Mouse (Mus musculus): ENCODE data around the gene Ndrg3.

The Ndrg3 gene

DNA sequence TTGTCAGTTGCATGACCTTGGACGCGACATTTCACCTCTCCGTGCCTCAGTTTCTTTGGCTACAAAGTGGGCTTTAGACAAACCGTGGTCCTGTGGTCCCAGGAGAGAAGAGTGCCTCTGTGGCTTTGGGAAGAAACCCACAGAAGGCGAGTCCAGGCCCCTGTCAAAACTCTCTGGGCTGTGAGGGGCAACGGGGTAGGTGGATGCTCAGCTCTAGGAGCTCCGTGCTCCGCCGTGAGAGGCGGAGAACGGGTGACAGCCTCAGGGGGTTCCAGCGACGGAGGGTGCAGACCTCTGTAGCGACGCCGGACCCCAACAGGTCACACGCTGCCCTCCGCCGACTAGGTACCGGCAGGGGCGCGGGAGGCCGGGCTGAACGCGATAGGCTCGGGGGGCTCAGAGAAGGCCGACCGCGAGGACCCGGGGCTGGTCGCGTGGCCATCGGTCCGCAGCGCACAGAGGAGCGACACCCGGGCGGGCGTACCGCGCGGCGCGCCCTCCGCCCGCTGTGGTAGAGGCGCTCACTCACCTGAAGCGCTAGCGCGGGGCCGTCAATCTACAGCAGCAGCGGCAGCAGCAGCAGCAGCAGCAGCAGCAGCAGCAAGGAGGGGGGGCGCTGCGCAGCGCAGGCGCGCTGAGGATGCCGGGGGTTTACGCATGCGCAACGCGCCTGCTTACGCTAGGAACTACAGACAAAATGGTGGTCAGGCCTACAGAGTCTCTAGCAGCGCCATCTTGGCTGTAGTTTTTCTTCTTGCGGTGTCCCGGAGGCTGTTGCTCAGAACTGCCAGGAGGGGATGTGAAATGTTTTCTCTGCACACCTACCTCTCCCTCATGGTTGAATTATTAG lies at the start of gene Ndrg3:
Gene Ndrg3 (minus strand): TSS at position 587 of the 850 bp plus-strand sequence.
- peak; percentile 98 for DNase-seq (ENCODE audit: low read depth, low spot score)

DNA sequence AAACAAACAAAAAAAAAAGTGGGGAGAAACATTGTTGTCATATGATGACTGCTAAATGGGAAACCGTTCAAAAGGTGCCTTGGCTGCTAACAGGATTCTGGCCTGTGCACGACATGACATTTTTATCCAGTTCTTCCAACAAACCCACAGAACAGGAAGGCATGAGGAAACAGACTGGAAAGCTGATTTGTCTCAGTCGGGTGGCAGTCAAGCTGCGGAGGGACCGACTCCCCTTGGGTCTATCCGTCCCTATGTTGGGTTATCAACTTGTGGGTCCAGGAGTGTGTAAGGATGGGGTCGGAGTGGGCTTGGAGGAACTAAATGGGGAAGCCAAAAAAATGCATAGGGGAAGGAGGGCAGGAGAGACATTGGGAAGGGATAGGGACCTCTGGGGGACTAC lies 49.6 kb upstream of the Ndrg3 start:
- no peak for DNase-seq (ENCODE audit: low read depth, low spot score)

GRCm38 (mm10) chr2:157040649-157041046 lies 48.8 kb upstream of the Ndrg3 start:
- DNase-seq (ENCODE audit: low read depth, low spot score), result peak; percentile 30

DNA sequence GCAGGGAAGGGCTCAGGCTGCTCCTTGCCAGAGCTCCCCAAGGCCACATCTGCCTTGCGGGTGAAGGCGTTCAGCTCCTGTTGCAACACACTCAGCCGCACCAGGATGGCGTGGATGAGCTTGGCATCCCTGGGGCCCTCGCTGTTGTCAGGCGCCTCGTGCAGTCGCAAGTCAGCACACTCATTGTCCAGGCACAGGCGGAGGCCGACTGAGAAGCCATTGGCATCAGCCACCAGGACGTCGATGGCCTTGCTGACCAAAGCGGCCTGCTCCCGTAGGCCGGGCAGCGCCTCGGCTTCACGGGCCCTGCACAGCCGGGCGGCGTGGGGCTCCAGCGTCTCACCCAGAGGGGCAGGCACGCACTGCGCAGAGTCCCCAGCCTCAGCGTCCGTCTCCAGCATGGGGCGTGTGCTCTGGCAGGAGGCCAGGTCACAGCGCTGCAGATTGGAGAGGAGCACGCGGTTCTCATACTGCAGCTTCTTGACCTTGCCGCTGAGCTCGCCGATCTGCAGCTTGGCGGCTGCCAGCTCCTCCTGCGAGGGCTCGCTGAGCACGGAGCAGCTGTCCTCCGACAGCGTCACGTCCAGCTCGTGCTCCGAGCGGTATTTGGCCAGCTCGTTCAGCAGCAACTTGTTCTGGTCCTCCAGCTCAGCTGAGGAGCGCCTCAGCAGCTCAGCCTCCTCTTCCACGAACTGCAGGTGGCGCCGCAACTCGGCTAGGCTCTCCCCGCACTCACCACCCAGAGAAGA lies 48.2 kb upstream of the Ndrg3 start:
- DNase-seq (ENCODE audit: low read depth, low spot score), result peak; percentile 43

DNA sequence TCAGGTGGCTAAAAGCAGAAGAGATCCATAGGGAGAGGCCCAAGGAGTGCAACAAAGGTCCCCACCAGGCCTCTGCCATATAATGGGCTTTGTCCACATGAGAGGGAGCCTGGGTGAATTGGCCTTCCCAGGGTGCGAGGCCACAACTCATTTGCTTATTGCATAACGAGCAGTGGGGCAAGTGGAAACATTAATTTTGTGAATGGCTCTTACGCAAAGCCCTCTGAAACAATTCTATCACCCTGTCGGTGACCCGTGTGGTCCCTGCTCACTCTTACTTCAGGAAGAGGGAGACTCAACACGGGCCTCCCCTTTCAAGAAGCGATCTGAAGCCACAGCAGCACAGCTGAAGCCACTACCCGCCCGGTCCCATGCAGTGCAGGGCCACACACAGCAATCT lies 45.4 kb upstream of the Ndrg3 start:
- no peak for DNase-seq (ENCODE audit: low read depth, low spot score)

DNA sequence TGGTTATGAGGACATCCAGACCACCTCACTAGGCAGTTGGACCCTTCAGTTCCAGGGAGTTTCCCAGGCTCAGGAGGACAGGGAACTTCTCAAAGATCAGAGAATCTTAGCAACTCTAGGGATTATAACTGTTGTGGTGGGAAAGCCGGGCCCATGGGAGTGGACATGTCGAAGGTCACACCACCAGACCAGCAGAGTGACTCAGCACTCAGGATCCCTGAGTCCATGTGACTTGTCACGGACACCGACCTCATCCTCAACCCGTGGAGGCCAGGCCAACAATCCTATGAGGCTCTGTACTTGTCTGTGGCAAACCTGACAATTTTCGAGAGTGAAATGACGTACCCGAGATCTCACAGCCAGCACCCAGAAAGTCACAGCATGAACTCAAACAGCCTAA lies 44.5 kb upstream of the Ndrg3 start:
- DNase-seq (ENCODE audit: low read depth, low spot score), result no peak

DNA sequence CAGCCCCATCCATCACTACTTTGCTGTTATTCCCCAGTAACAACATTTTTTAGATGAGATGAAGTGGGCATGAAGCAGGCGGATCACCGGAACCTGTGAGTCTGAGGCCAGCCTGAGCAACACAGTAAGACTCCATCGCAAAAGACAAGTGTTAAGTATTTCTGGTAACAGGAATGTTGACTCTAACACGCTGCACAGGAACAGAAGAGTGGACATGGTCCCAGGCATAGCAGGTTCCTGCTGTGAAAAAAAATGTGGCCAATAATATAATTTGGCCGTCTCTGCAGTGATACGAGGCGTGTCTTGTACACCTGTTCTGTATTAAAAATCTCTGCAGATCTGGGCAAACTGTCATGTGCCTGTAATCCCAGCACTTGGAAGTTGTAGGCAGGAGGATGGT lies 43.5 kb upstream of the Ndrg3 start:
- no peak for DNase-seq (ENCODE audit: low read depth, low spot score)

DNA sequence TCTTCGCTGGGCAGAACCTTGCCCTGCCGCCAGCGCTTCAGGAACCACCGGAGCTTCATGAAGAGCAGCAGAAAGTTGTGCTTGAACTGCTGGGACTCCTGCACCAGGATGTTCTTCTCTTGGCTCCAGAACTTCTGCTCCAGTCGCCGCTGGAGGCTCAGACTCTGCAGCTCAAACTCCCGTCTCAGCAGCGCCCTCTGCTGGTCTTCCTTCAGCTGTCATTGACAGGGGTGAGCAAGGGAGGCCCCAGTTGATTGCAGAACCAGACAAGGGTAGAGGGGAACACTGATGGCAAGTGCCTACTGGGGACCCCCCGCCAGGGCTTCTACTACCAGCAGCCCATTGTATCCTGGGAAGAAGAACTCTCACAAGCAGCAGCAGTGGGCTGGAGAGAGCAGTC lies 38.9 kb upstream of the Ndrg3 start:
- peak; percentile 89 for DNase-seq (ENCODE audit: low read depth, low spot score)

DNA sequence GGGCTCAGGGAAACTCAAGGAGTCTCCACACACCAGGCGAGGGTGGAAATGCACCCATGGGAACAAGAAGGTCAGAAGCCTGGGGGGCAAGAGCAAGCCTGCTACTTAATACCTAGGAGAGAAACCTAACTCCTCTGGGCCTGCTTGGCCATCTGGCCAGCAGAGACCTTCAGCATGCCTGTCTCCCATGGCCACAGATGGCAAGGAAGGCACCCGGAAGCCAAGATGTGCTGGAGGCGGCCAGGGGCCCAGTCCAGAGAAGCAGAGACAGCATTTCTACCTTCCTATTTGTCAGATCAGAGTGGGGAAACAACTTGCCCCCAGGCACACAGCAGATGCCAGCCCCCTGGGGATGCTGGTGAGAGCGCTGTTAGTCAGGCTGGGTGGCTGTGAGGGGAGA lies 36.4 kb upstream of the Ndrg3 start:
- DNase-seq (ENCODE audit: low read depth, low spot score), result no peak

- no peak for DNase-seq (ENCODE audit: low read depth, low spot score)
Observed at GRCm38 (mm10) chr2:157027106-157028008, 35.5 kb upstream of the Ndrg3 start.

- peak; percentile 64 for DNase-seq (ENCODE audit: low read depth, low spot score)
Observed at GRCm38 (mm10) chr2:157021156-157021555, 29.3 kb upstream of the Ndrg3 start.

- DNase-seq (ENCODE audit: low read depth, low spot score), result no peak
Observed at GRCm38 (mm10) chr2:157019228-157019627, 27.4 kb upstream of the Ndrg3 start.

DNA sequence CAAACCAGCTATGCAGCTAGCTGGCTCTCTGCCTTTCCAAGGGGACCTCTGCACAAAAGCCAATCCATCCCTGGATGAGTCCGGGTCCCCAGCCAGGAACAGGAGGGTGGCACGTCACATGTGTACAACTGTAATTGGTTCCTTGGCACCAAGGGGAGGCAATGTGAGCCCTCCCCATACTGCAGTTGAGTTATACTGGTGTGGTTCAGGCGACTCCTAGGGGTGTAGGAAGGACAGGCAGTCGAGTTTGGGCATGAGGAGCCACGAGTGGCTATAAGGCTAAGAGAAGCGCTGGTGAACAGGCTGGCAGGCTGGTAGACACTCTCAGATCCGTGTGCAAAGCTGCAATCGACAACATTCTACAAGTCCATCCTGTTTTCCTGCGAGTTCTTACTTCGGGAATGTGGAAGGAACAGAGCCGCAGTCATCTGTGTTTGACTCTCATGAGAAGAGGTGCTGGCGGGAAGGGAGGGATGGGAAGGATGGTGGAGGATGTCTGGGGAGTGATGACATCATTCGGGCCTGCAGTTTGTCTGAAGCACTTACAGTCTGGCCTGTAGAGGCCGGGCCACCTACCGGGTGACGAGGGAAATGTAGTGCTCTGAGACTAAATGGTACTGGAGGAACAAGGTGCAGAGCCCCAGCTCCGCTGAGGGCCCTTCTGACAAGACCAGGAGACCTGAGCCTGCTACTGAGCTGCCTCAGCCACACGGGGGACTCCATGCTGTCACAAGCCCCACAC lies 24.8 kb upstream of the Ndrg3 start:
- DNase-seq (ENCODE audit: low read depth, low spot score), result peak; percentile 77

DNA sequence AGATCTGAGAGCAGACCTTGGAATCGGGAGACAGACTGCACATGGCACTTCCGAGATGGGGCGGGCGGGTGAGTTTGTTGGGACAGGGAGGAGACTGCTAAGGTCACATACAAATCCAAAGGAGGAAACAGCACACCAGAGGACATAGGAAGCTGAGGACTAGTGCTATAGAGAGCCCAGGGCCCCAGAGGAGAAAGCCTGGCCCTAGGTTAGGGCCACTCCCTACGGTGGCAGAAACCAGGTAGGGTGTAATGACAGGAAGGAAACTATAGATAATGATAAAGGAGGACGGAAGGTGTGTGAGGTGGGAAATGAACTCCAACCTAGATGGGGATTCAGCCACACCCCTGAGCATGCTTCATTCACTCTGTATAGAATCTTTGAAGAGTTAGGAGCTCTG lies 20.5 kb upstream of the Ndrg3 start:
- no peak for DNase-seq (ENCODE audit: low read depth, low spot score)

DNA sequence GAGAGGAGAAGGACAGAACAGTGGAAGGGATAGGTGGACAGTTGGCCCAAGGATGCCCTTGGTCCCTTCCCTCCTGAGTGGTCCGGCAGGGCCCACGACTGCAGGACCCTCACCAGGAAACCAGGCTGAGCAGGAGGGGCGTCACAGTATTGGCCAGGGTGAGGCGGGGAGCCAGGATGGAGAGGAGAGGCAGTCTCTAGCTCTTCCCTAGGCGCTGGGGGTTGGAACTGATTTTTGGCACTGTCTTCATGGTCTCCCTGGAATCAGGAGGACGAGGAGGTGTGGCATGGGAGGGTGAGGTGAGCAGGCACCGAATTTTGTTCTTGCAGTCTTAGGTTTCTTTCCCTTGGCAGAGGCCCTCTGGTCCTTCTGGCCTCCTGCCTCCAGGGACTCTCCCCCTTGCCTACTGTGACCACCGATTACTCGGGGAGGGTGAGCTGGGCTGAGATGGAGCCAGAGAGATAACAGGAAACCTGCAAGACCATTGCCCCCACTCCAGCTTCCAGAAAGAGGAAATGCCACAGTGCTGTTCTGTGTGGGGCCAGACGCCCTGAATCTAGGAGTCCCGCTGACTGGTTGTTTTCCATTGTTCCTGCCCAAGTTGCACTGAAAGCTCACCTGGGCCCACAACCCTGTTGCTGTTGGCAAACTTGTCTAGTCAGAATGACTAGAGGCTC lies 18.9 kb upstream of the Ndrg3 start:
- DNase-seq (ENCODE audit: low read depth, low spot score), result no peak

GRCm38 (mm10) chr2:157010121-157010520 lies 18.3 kb upstream of the Ndrg3 start:
- DNase-seq (ENCODE audit: low read depth, low spot score), result no peak

DNA sequence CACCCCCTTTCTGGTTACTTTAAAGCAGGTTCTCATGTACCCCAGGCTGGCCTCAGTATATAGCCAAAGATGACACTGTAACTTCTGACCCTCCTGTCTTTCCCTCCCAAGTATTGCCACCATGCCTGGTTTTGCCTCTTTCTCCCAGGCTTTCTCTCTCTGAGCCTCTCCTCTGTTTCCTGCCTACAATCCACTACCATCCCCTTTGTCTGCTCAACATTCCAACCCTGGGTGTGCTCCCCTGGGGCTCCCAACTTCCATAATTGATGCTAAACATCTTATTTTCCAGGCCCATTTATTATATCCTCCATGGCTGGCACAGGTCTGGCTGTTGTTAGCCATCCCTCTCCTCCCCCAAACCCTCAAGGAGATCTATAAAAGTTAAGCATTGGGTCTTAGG lies 16.7 kb upstream of the Ndrg3 start:
- no peak for DNase-seq (ENCODE audit: low read depth, low spot score)

- DNase-seq (ENCODE audit: low read depth, low spot score), result no peak
Observed at GRCm38 (mm10) chr2:157007234-157007596, 15.4 kb upstream of the Ndrg3 start.

GRCm38 (mm10) chr2:157006511-157007233 lies 14.8 kb upstream of the Ndrg3 start, which contains the start of gene Dsn1:
TSS of gene Dsn1 (minus strand) at chr2:157007154.
- DNase-seq (ENCODE audit: low read depth, low spot score), result peak; percentile 93

GRCm38 (mm10) chr2:157002321-157002720 lies 10.5 kb upstream of the Ndrg3 start:
- DNase-seq (ENCODE audit: low read depth, low spot score), result no peak

Measured in ES-CJ7 (cell line).